Mouse (Mus musculus): Measurements from ENCODE around the gene Ss18l1. TPM values are rescaled to one million over a fixed set of nuclear protein-coding genes. Genes with fewer than 3 reads are reported as not detected.

Ss18l1 gene
- total and polyA plus RNA-seq, 3 experiments = 3.1 to 4.3 TPM; not detected in 1

DNA sequence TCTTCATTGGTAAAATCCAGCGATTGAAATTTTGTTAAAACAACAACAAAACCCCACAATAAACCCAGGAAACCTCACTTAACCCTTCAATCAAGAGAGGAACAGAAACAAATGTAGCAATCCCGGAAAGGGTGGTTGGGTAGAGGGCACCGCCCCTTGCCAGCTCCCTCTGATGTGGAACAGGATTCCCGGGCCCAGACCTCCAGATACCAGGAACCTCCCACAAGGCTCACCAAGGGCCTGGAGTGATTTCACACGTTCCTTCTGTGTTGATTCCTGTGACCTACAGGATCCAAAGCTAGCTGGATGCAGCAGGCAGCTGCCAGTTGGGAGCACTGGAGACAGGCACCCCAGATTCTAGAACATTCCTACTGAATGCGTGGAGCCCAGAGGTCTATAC is 1.9 kb upstream of the Ss18l1 start:
- Histone ChIP-seq H3K27me3 (ENCODE audit: control insufficient read depth in 1 of 2, insufficient read depth in 2 of 2, low read length in 2 of 2) (no peaks in the 10 kb centered on the region), H3K36me3 (ENCODE audit: control insufficient read depth in 1 of 2, insufficient read depth in 2 of 2, low read length in 2 of 2) (peaks cover 13 to 24% of the 10 kb centered on the region in 2 experiments), H3K27ac (ENCODE audit: control insufficient read depth, low read depth, low read length) (no peak overlapping the region), H3K9me3 (replicated peaks; ENCODE audit: insufficient read depth, low read length) (no peaks in the 10 kb centered on the region), H3K4me3 (ENCODE audit: control insufficient read depth in 1 of 2, insufficient read depth in 1 of 2, low read depth in 2 of 2, low read length in 2 of 2) (peak overlapping the region; percentile 87 to 91; a peak in 3 of 4 replicates), H3K79me2 (ENCODE audit: control insufficient read depth, insufficient read depth, low read length, poor library complexity) (peaks cover 43% of the 10 kb centered on the region), H3K9ac (ENCODE audit: control insufficient read depth, low read depth, low read length, poor library complexity, severe bottlenecking) (peak overlapping the region; percentile 95), H3K4me1 (ENCODE audit: control insufficient read depth in 1 of 2, insufficient read depth in 2 of 2, low read length in 2 of 2) (peaks cover 4 to 17% of the 10 kb centered on the region in 2 experiments; a peak in 3 of 4 replicates)
- TF ChIP-seq GATA1 (IDR thresholded peaks at IDR 0.05; ENCODE audit: low read depth, low read length) = no peak
- no peak for TF ChIP-seq MXI1 (IDR thresholded peaks at IDR 0.05; ENCODE audit: low read depth, low read length)
- no peak for TF ChIP-seq TBP (IDR thresholded peaks at IDR 0.05; ENCODE audit: low read depth, low read length)
- no peak for TF ChIP-seq MYC (IDR thresholded peaks at IDR 0.05; ENCODE audit: low read depth, low read length)
- TF ChIP-seq HCFC1 (IDR thresholded peaks at IDR 0.05; ENCODE audit: low read depth, low read length) = no peak
- TF ChIP-seq ZMIZ1 (IDR thresholded peaks at IDR 0.05; ENCODE audit: low read depth, low read length) = no peak
- no peak for TF ChIP-seq MAZ (IDR thresholded peaks at IDR 0.05; ENCODE audit: low read depth, low read length)
- no peak for TF ChIP-seq UBTF (IDR thresholded peaks at IDR 0.05; ENCODE audit: borderline replicate concordance, insufficient read depth, low read depth, low read length)
- TF ChIP-seq BHLHE40 (IDR thresholded peaks at IDR 0.05; ENCODE audit: borderline replicate concordance, low read depth, low read length) = no peak
- no peak for TF ChIP-seq TAL1 (IDR thresholded peaks at IDR 0.05; ENCODE audit: low read length)
- no peak for TF ChIP-seq GABPA (IDR thresholded peaks at IDR 0.05; ENCODE audit: low read depth, low read length)
- no peak for TF ChIP-seq SMC3 (IDR thresholded peaks at IDR 0.05; ENCODE audit: low read depth, low read length)
- no peak for TF ChIP-seq JUND (IDR thresholded peaks at IDR 0.05; ENCODE audit: low read depth, low read length)
- TF ChIP-seq ZKSCAN1 (IDR thresholded peaks at IDR 0.05; ENCODE audit: low read depth, low read length) = no peak
- no peak for DNase-seq (ENCODE audit: low read depth, low spot score)

- Histone ChIP-seq H3K27me3 (ENCODE audit: control insufficient read depth in 1 of 2, insufficient read depth in 2 of 2, low read length in 2 of 2) (no peaks in the 10 kb centered on the region), H3K4me1 (ENCODE audit: control insufficient read depth in 1 of 2, insufficient read depth in 2 of 2, low read length in 2 of 2) (peaks cover 4 to 17% of the 10 kb centered on the region in 2 experiments; a peak in 3 of 4 replicates), H3K27ac (ENCODE audit: control insufficient read depth, low read depth, low read length) (peak overlapping the region; percentile 75), H3K79me2 (ENCODE audit: control insufficient read depth, insufficient read depth, low read length, poor library complexity) (peaks cover 43% of the 10 kb centered on the region), H3K9me3 (replicated peaks; ENCODE audit: insufficient read depth, low read length) (no peaks in the 10 kb centered on the region), H3K9ac (ENCODE audit: control insufficient read depth, low read depth, low read length, poor library complexity, severe bottlenecking) (peak overlapping the region; percentile 95), H3K36me3 (ENCODE audit: control insufficient read depth in 1 of 2, insufficient read depth in 2 of 2, low read length in 2 of 2) (peaks cover 13 to 18% of the 10 kb centered on the region in 2 experiments), H3K4me3 (ENCODE audit: control insufficient read depth in 1 of 2, insufficient read depth in 1 of 2, low read depth in 2 of 2, low read length in 2 of 2) (peak overlapping the region; percentile 87 to 91)
- no peak for DNase-seq (ENCODE audit: low read depth, low spot score)
- TF ChIP-seq NRF1 (IDR thresholded peaks at IDR 0.05; ENCODE audit: insufficient read depth, low read depth, low read length, poor library complexity, severe bottlenecking) = peak; percentile 33; the same call in 1 of the 2 replicates
- peak; percentile 90 for TF ChIP-seq MXI1 (IDR thresholded peaks at IDR 0.05; ENCODE audit: low read depth, low read length)
- no peak for TF ChIP-seq BHLHE40 (IDR thresholded peaks at IDR 0.05; ENCODE audit: borderline replicate concordance, low read depth, low read length)
- TF ChIP-seq CTCF (IDR thresholded peaks at IDR 0.05 in 2 of 3, conservative IDR thresholded peaks at IDR 0.05 in 1 of 3; ENCODE audit: control insufficient read depth in 1 of 3, insufficient read depth in 1 of 3, low read depth in 2 of 3, low read length in 3 of 3, poor library complexity in 1 of 3, severe bottlenecking in 1 of 3) = no peak
- no peak for TF ChIP-seq EP300 (IDR thresholded peaks at IDR 0.05; ENCODE audit: low read depth in 1 of 2, low read length in 2 of 2)
- TF ChIP-seq RCOR1 (IDR thresholded peaks at IDR 0.05; ENCODE audit: low read depth, low read length) = no peak
- no peak for TF ChIP-seq NELFE (IDR thresholded peaks at IDR 0.05; ENCODE audit: low read depth, low read length)
- TF ChIP-seq POLR2AphosphoS5 (IDR thresholded peaks at IDR 0.05; ENCODE audit: borderline replicate concordance, low read depth, low read length) = no peak
- peak; percentile 72 for TF ChIP-seq USF1 (IDR thresholded peaks at IDR 0.05; ENCODE audit: low read depth, low read length)
- TF ChIP-seq E2F4 (IDR thresholded peaks at IDR 0.05; ENCODE audit: borderline replicate concordance, low read depth, low read length) = no peak
- TF ChIP-seq ZC3H11A (IDR thresholded peaks at IDR 0.05; ENCODE audit: low read depth, low read length) = no peak
- TF ChIP-seq SIN3A (IDR thresholded peaks at IDR 0.05; ENCODE audit: low read length) = peak; percentile 59
- TF ChIP-seq TBP (IDR thresholded peaks at IDR 0.05; ENCODE audit: low read depth, low read length) = no peak
- TF ChIP-seq USF2 (IDR thresholded peaks at IDR 0.05; ENCODE audit: borderline replicate concordance in 1 of 2, insufficient read depth in 1 of 2, low read depth in 1 of 2, low read length in 2 of 2) = no peak
- peak; percentile 80 for TF ChIP-seq MAX (IDR thresholded peaks at IDR 0.05; ENCODE audit: low read length)
- TF ChIP-seq CHD1 (IDR thresholded peaks at IDR 0.05; ENCODE audit: low read depth, low read length) = 0 out of 2 replicates have a peak, but pooled peaks have one; percentile 6
- TF ChIP-seq MYC (IDR thresholded peaks at IDR 0.05; ENCODE audit: low read depth, low read length) = no peak
- TF ChIP-seq MAZ (IDR thresholded peaks at IDR 0.05; ENCODE audit: low read depth, low read length) = no peak
- TF ChIP-seq CHD2 (IDR thresholded peaks at IDR 0.05; ENCODE audit: low read length) = no peak
- TF ChIP-seq ZMIZ1 (IDR thresholded peaks at IDR 0.05; ENCODE audit: low read depth, low read length) = no peak
- TF ChIP-seq ELF1 (IDR thresholded peaks at IDR 0.05; ENCODE audit: low read depth, low read length) = 0 out of 2 replicates have a peak, but pooled peaks have one; percentile 30
These were observed 593 bp upstream of the Ss18l1 start for GRCm38 (mm10) chr2:180041577-180042255.

Data from MEL (cell line).